Mouse (Mus musculus): ENCODE measurements around the gene Ankrd2. TPM values are rescaled to one million over a fixed set of nuclear protein-coding genes. Genes with fewer than 3 reads are reported as not detected.

Gene Ankrd2
- polyA plus RNA-seq, 1 experiment from 2014 or later: 0.18 TPM

DNA sequence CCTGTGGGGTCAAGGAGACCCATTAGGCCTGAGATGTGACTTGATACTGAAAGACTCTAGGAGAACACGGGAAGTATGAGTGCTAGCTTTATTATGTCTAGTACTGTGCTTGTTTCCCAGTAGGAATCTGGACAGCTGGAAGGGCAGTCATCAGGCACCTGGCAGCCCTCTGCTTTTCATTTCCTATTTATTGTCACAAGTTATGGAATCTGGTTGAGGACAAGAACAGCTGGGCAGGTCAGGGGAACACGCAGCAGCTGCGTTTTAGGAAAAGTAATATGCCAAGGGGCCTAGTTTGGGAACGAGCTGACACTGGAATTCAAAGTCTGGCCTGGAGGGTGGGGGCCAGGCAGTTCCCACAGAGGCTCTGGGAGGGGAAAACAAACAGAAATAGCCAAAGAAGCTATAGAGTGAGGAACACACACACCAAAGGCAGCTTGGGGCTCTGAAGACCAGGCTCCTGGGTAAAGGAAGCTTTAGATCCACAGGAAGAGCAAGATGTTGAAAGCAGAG is 35.3 kb upstream of the Ankrd2 start:
- H3K36me3 ChIP-seq: no peaks in the 10 kb centered on the region
- no peaks in the 10 kb centered on the region for H3K27me3 ChIP-seq (replicated peaks)
- H3K9ac ChIP-seq: no peak overlapping the region
- H3K27ac ChIP-seq: no peak overlapping the region
- no peak for ATAC-seq (ENCODE audit: low FRiP score, low read depth)
- H3K4me1 ChIP-seq: no peaks in the 10 kb centered on the region
- 64% methylated on average over 4 of the region's 4 CpGs for WGBS
- H3K9me3 ChIP-seq: no peaks in the 10 kb centered on the region
- no peak overlapping the region for H3K4me3 ChIP-seq
- H3K4me2 ChIP-seq (replicated peaks): no peak overlapping the region

DNA sequence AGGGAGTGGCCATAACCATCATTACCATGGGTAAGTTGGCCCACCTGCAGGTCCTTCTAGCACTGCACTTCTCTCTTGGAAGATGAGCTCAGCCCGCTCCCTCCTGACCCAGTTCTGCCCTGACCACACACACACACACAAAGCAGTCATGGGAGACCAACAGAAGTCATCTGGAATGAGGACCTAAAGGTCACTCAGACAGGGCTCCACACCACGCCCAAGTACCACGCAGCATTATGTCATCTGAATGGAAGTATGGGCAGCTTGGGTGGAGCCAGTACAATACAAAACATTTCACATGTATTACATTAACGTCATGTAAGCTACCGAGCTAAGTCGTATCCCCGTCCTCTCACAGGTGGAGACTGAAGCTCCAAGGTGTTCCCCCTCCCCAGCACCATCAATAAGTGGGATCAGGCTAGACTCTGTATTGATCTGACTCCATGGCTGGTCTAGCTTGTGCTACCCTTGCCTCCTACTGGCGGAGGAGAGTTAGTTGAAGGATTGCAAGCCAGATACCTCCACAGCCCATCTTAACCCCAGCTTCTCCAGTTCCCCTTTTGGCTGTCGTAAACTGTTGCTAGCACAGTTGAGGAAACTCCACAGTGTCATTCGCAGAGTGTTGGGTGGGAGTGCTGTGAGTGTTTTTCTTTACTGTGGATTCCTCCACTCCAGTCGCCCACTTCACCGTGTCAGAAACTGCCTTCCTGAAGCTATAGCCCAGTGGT is 34.4 kb upstream of the Ankrd2 start:
- no peak for ATAC-seq (ENCODE audit: low FRiP score, low read depth)
- Histone ChIP-seq H3K4me1 (no peaks in the 10 kb centered on the region), H3K36me3 (no peaks in the 10 kb centered on the region), H3K9ac (no peak overlapping the region), H3K9me3 (no peaks in the 10 kb centered on the region), H3K4me2 (replicated peaks) (no peak overlapping the region), H3K4me3 (no peak overlapping the region), H3K27ac (no peak overlapping the region), H3K27me3 (replicated peaks) (no peaks in the 10 kb centered on the region)
- WGBS: 88% methylated on average over 12 of the region's 12 CpGs

DNA sequence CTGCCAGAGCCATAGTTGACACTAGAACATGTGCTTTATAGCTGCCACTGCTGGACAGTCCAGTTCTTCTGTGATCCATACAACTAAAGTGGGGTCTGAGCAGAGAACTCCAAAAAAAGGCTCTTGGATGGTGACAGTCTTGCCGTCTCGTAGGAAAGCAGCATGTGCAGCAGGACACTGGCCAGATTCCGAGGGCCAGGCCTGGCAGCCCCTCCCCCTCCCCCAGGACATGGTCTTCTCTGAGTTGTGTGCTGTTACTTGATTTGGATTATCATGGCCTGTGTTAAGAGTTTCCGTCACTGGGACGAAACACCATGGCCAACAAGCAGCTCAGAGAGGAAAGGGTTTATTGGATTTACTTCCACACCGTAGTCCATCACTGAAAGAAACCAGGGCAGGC is 31.5 kb upstream of the Ankrd2 start:
- Histone ChIP-seq H3K4me1 (0 out of 2 replicates have a peak, but pooled peaks cover 5% of the 10 kb centered on the region), H3K9ac (no peak overlapping the region), H3K36me3 (no peaks in the 10 kb centered on the region), H3K9me3 (no peaks in the 10 kb centered on the region), H3K4me3 (no peak overlapping the region), H3K4me2 (replicated peaks) (no peak overlapping the region), H3K27me3 (replicated peaks) (no peaks in the 10 kb centered on the region), H3K27ac (no peak overlapping the region)
- 82% methylated on average over 6 of the region's 6 CpGs for WGBS
- no peak for ATAC-seq (ENCODE audit: low FRiP score, low read depth)

DNA sequence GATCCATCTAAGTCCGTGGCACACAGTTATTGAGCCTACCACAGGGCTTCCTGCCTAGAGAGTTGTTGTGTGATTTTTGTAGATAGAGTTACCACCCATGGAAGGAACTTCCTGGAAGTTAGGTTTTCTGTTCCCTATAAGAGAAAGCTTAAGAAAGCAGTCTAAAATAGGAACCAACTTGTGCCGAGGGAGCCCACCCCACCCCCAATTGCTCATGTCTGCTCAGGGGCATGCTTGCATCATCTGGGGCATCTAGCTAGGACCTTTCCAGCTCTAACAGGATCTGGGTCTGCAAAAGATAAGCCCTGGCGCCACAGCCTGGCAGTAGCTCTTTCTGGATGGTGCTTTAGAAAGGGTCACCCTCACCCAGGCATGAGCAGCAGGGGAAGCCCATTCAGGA is 30.2 kb upstream of the Ankrd2 start:
- H3K27ac ChIP-seq: no peak overlapping the region
- H3K4me2 ChIP-seq (replicated peaks): no peak overlapping the region
- ATAC-seq (ENCODE audit: low FRiP score, low read depth): no peak
- no peak overlapping the region for H3K9ac ChIP-seq
- 90% methylated on average over 3 of the region's 3 CpGs for WGBS
- H3K4me1 ChIP-seq: peaks cover 8% of the 10 kb centered on the region; the same call in 1 of the 2 replicates
- no peaks in the 10 kb centered on the region for H3K9me3 ChIP-seq
- H3K36me3 ChIP-seq: no peaks in the 10 kb centered on the region
- no peak overlapping the region for H3K4me3 ChIP-seq
- H3K27me3 ChIP-seq (replicated peaks): no peaks in the 10 kb centered on the region

DNA sequence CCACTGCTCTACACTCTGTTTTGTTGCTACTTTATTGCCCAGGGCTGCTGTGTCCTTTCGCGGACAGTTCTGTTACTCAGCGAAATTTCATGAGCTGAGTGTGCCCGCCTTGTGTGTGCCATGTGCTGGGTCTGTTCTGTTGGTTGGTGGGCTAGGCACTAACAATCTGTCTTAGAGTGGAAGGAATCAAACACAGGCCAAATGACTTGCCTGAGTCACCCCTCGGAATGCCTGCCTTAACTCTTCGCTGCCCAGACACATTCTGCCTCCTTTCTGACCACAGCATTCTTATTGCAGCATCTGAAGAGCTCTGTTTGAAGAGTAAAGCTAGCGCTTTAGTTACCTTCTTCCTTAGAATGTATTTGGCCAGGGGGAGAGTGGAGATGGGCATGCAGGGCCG is 29.2 kb upstream of the Ankrd2 start:
- Histone ChIP-seq H3K4me3 (no peak overlapping the region), H3K9ac (no peak overlapping the region), H3K36me3 (no peaks in the 10 kb centered on the region), H3K27me3 (replicated peaks) (no peaks in the 10 kb centered on the region), H3K27ac (no peak overlapping the region), H3K9me3 (no peaks in the 10 kb centered on the region), H3K4me1 (peaks cover 11% of the 10 kb centered on the region; the same call in 1 of the 2 replicates), H3K4me2 (replicated peaks) (no peak overlapping the region)
- WGBS: 65% methylated on average over 8 of the region's 8 CpGs
- ATAC-seq (ENCODE audit: low FRiP score, low read depth): no peak

DNA sequence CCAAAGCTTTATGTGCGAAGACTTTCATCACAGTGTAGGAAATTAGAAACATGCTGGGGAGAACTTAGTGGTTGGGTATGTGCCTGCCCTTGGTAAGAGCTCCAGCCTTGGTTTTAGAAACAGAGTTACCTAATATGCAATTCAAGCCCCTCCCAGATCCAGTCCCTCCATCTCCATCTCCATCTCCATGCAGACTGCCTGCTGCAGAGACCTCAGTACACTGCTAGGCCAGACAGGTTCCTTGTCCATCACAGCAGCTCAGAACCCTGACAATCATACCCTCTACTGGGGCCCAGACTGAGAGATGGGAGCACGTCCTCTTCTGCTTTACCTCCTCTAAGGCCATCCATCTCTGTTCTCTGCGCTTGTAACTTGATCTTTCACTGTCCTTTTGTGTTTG is 27.2 kb upstream of the Ankrd2 start:
- Histone ChIP-seq H3K27me3 (replicated peaks) (no peaks in the 10 kb centered on the region), H3K27ac (no peak overlapping the region), H3K36me3 (no peaks in the 10 kb centered on the region), H3K4me2 (replicated peaks) (no peak overlapping the region), H3K9me3 (no peaks in the 10 kb centered on the region), H3K9ac (no peak overlapping the region), H3K4me3 (no peak overlapping the region), H3K4me1 (peaks cover 11% of the 10 kb centered on the region; the same call in 1 of the 2 replicates)
- WGBS: 52% methylated on average over 3 of the region's 3 CpGs
- ATAC-seq (ENCODE audit: low FRiP score, low read depth): no peak

DNA sequence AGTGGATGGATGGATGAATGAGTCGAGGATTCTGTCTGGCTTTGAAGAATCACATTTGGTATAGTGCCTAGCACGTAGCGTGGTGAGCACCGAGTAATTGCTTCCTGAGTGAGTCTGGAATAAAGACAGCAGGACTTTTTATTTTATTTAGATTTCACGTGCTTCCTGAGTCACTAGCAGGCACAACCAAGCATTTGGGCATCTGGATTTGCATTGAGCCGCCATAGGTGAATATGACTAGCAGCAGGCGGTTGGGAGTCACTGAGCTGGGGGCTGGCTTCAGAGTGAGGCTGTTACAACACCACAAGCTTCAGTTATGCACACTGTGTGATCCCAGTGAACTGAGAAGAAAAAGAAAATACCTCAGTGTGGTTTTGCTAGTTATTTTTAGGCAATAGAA is 26.7 kb upstream of the Ankrd2 start:
- ATAC-seq (ENCODE audit: low FRiP score, low read depth): no peak
- Histone ChIP-seq H3K36me3 (no peaks in the 10 kb centered on the region), H3K9me3 (no peaks in the 10 kb centered on the region), H3K4me1 (peaks cover 11% of the 10 kb centered on the region; the same call in 1 of the 2 replicates), H3K27me3 (replicated peaks) (no peaks in the 10 kb centered on the region), H3K4me3 (no peak overlapping the region), H3K27ac (no peak overlapping the region), H3K9ac (no peak overlapping the region), H3K4me2 (replicated peaks) (no peak overlapping the region)
- 63% methylated on average over 7 of the region's 7 CpGs for WGBS

DNA sequence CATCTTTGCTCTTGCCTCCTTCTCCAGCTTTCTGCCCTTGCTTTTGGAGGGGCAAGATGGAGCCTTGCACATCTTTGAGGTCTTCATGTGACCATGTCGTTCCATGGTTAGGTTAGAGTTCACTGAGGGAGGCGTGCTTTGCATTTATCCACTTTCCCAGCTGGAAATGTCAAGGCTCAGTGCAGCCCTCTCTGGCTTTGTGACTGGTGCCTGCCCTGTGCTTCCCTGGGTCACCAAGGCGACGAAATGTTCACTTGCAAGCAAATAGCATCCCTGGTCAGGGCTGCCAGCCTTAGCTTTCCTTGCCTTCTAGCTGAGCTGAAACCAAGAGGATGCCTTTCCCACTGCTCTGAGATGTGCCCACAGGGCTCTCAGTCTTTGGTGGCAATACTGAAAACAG is 25.4 kb upstream of the Ankrd2 start:
- Histone ChIP-seq H3K4me3 (no peak overlapping the region), H3K4me1 (peaks cover 11% of the 10 kb centered on the region; the same call in 1 of the 2 replicates), H3K9ac (no peak overlapping the region), H3K36me3 (no peaks in the 10 kb centered on the region), H3K27ac (no peak overlapping the region), H3K9me3 (no peaks in the 10 kb centered on the region), H3K4me2 (replicated peaks) (no peak overlapping the region), H3K27me3 (replicated peaks) (no peaks in the 10 kb centered on the region)
- WGBS: 58% methylated on average over 4 of the region's 4 CpGs
- ATAC-seq (ENCODE audit: low FRiP score, low read depth): no peak

DNA sequence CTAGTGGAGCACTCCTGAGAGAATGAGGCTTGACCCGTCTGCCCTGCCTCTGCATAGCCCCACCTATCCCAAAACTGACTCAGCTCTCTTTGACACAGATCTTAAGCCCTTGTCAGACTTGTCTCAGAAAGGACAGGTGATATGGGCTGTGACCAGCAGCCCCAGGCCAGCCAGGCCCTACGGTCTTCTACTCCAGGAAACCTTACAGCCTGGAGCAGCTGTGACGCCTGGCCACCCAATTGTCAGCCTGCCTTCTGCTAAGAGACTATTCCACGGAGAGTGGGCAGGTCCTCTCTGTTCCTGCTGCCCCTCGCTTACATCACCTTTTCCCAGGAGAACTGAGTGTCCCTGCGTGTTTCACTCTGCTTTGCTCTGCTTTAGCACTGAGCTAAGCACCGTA is 24.7 kb upstream of the Ankrd2 start:
- no peaks in the 10 kb centered on the region for H3K9me3 ChIP-seq
- no peaks in the 10 kb centered on the region for H3K36me3 ChIP-seq
- H3K27me3 ChIP-seq (replicated peaks): no peaks in the 10 kb centered on the region
- H3K9ac ChIP-seq: no peak overlapping the region
- no peak overlapping the region for H3K4me3 ChIP-seq
- H3K4me1 ChIP-seq: peaks cover 11% of the 10 kb centered on the region; the same call in 1 of the 2 replicates
- ATAC-seq (ENCODE audit: low FRiP score, low read depth): no peak
- 83% methylated on average over 7 of the region's 7 CpGs for WGBS
- no peak overlapping the region for H3K27ac ChIP-seq
- no peak overlapping the region for H3K4me2 ChIP-seq (replicated peaks)

DNA sequence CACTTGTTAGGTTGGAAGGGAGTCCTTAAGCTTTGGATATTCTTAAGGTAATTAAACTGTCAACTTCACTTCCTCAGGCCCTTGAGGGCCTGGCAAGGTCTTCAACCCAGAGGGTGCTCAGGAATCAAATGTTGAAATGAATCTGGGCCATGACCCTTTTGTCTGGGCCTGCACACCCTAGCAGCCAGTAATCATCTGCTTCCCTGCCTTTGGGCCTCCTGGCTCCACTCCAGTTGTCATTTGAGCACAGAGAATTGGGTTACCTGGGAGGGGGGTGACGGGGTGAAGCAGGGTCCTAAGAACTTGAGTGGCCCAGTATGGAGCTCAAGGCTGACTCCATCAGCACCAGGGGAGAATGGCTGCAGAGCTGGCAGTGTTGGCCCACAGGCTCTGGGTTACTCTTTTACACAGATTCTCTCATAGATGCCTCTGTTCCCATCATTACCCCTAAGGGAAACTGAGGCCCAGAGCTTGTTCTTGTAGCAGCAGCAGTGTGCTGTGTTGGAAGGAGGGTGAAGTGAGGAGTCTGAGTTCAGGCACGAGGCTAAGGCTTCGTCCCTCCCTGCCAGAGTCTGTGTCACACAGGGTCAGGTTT is 21.5 kb upstream of the Ankrd2 start:
- Histone ChIP-seq H3K4me2 (replicated peaks) (no peak overlapping the region), H3K36me3 (no peaks in the 10 kb centered on the region), H3K4me1 (peaks cover 12% of the 10 kb centered on the region; the same call in 1 of the 2 replicates), H3K9ac (no peak overlapping the region), H3K9me3 (no peaks in the 10 kb centered on the region), H3K4me3 (no peak overlapping the region), H3K27ac (no peak overlapping the region), H3K27me3 (replicated peaks) (no peaks in the 10 kb centered on the region)
- no peak for ATAC-seq (ENCODE audit: low FRiP score, low read depth)
- 88% methylated on average over 3 of the region's 3 CpGs for whole genome bisulfite sequencing

DNA sequence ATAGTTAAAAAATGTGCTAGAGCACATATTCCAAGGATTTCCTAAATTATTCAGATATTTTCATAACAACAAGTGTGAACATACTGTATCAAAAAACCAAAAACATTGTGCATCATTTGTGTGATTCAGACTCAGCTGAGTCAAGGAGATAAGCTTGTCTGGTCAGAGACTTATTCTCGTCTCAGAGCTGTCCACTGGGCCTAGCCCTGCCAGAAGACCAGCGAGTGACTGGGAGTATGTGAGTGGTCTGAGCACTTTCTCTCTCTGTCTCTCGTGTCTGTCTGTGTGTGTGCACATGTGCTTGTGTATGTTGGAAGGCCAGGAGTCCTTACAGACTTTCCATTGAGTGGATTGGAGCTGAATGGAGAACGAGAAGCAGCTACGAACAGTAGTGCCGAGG is 20.8 kb upstream of the Ankrd2 start:
- Histone ChIP-seq H3K36me3 (no peaks in the 10 kb centered on the region), H3K9ac (no peak overlapping the region), H3K9me3 (no peaks in the 10 kb centered on the region), H3K27me3 (replicated peaks) (no peaks in the 10 kb centered on the region), H3K4me1 (peaks cover 12% of the 10 kb centered on the region; the same call in 1 of the 2 replicates), H3K27ac (no peak overlapping the region), H3K4me2 (replicated peaks) (no peak overlapping the region), H3K4me3 (no peak overlapping the region)
- ATAC-seq (ENCODE audit: low FRiP score, low read depth): no peak
- 84% methylated on average over 6 of the region's 6 CpGs for WGBS

DNA sequence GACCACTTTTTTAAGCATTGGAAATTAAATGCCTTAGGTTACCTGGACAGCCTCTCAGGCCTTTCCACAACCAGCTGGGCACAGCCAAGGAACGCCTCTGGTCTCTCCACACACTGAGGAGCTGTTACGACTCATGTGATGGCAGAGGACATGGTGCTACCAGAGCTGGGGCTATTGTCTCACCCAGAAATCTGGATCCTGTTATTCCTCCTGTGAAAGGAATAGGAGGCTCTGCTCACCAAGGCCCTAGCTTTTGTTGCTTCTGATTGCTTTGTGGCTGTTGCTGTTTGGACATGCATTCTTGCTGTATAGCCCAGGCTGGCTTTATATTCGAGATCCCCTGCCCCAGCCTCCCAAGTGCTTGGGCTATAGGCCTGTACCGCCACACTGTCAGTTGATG is 19.5 kb upstream of the Ankrd2 start:
- Histone ChIP-seq H3K4me2 (replicated peaks) (no peak overlapping the region), H3K36me3 (no peaks in the 10 kb centered on the region), H3K27me3 (replicated peaks) (no peaks in the 10 kb centered on the region), H3K27ac (no peak overlapping the region), H3K9ac (no peak overlapping the region), H3K9me3 (no peaks in the 10 kb centered on the region), H3K4me1 (0 out of 2 replicates have a peak, but pooled peaks cover 6% of the 10 kb centered on the region), H3K4me3 (no peak overlapping the region)
- WGBS: 66% methylated on average over 4 of the region's 4 CpGs
- ATAC-seq (ENCODE audit: low FRiP score, low read depth): no peak
